Mouse (Mus musculus) liver, embryonic 16.5 days (tissue): ENCODE measurements around the gene Sipa1l1. TPM values are rescaled to one million over a fixed set of nuclear protein-coding genes. Genes with fewer than 3 reads are reported as not detected.
A peak's percentile ranks its signal among the peaks of the same experiment; 100 is the strongest.

Source experiments
- ATAC-seq: fragments of 200-750 bp; cut with Nextera tagmentation; 2 replicates; pipeline ENCODE4 v1.8.0; 2017; ENCODE audit warnings: low read depth, mild to moderate bottlenecking, moderate number of reproducible peaks, moderate library complexity
- H3K27ac ChIP-seq: fragments of 300-500 bp; sonication (generic); 2 replicates; pipeline ENCODE4 v1.5.1; 2014; ENCODE audit warnings: mild to moderate bottlenecking, low read length
- H3K27me3 ChIP-seq: fragments of 300-500 bp; sonication (generic); 2 replicates; pipeline ENCODE4 v1.6.1; 2014; ENCODE audit warnings: low read depth, low read length, mixed read lengths; ENCODE audit not compliant: control insufficient read depth, insufficient read depth
- H3K36me3 ChIP-seq: fragments of 300-500 bp; sonication (generic); 2 replicates; pipeline ENCODE4 v1.6.1; 2014; ENCODE audit warnings: mild to moderate bottlenecking; ENCODE audit not compliant: control insufficient read depth, insufficient read depth
- H3K4me1 ChIP-seq: fragments of 300-500 bp; sonication (generic); 2 replicates; pipeline ENCODE4 v1.6.1; 2014; ENCODE audit warnings: low read depth, low read length, mixed read lengths; ENCODE audit not compliant: control insufficient read depth
- H3K4me2 ChIP-seq: fragments of 300-500 bp; sonication (generic); 2 replicates; pipeline ENCODE4 v1.6.1; 2014; ENCODE audit warnings: low read depth, low read length, mixed read lengths
- H3K4me3 ChIP-seq: fragments of 300-500 bp; sonication (generic); 2 replicates; pipeline ENCODE4 v1.5.1; 2014; ENCODE audit warnings: low read depth, mild to moderate bottlenecking, low read length
- H3K9ac ChIP-seq: fragments of 300-500 bp; sonication (generic); 2 replicates; pipeline ENCODE4 v1.6.1; 2014; ENCODE audit warnings: low read depth, low read length
- H3K9me3 ChIP-seq: fragments of 300-500 bp; sonication (generic); replicated peaks from 2 replicates; pipeline ENCODE4 v1.6.1; 2016; ENCODE audit warnings: low read length; ENCODE audit not compliant: control insufficient read depth
- WGBS: fragments of 180-500 bp; shearing (Covaris S2); extraction: QIAGEN DNeasy Blood & Tissue Kit; methylation state at CpG from one replicate; pipeline ENCODE4 v1.1.7; 2014; ENCODE audit not compliant: insufficient replicate concordance; 5-methylcytosine and 5-hydroxymethylcytosine counted together
- polyA plus RNA-seq: library from polyadenylated mRNA; unstranded; fragments of >200 nt; fragmentation: Nextera tagmentation; extraction: Ambion mirVana; gene quantifications from 2 replicates; pipeline ENCODE4 v1.2.1, GENCODE M21; 2015

Gene Sipa1l1
- polyA plus RNA-seq, 1 experiment from 2014 or later, result 4.2 TPM

- Histone ChIP-seq H3K9me3 (no peaks in the 10 kb centered on the region), H3K27ac (no peak overlapping the region), H3K27me3 (no peaks in the 10 kb centered on the region), H3K4me2 (no peak overlapping the region), H3K4me1 (no peaks in the 10 kb centered on the region), H3K36me3 (no peaks in the 10 kb centered on the region), H3K9ac (no peak overlapping the region), H3K4me3 (no peak overlapping the region)
- ATAC-seq, result no peak
- 55% methylated on average over 4 of the region's 4 CpGs for WGBS
These were observed 226.1 kb downstream of the Sipa1l1 start for GRCm38 (mm10) chr12:82395194-82395593.

GRCm38 (mm10) chr12:82397193-82397592 is 228.1 kb downstream of the Sipa1l1 start:
- Histone ChIP-seq H3K36me3 (no peaks in the 10 kb centered on the region), H3K9me3 (no peaks in the 10 kb centered on the region), H3K9ac (no peak overlapping the region), H3K4me3 (0 out of 2 replicates have a peak overlapping the region, but pooled peaks have one; percentile 16), H3K4me1 (no peaks in the 10 kb centered on the region), H3K27me3 (no peaks in the 10 kb centered on the region), H3K27ac (peak overlapping the region; percentile 36; the same call in 1 of the 2 replicates), H3K4me2 (peak overlapping the region; percentile 30)
- 72% methylated on average over 8 of the region's 8 CpGs for WGBS
- no peak for ATAC-seq

- peak overlapping the region; percentile 36; the same call in 1 of the 2 replicates for H3K27ac ChIP-seq
- ATAC-seq, result no peak
- no peaks in the 10 kb centered on the region for H3K27me3 ChIP-seq
- H3K9me3 ChIP-seq, result no peaks in the 10 kb centered on the region
- H3K4me3 ChIP-seq, result no peak overlapping the region
- H3K4me2 ChIP-seq, result peak overlapping the region; percentile 30
- 67% methylated on average over 9 of the region's 9 CpGs for WGBS
- no peaks in the 10 kb centered on the region for H3K4me1 ChIP-seq
- no peak overlapping the region for H3K9ac ChIP-seq
- H3K36me3 ChIP-seq, result no peaks in the 10 kb centered on the region
These were observed 228.6 kb downstream of the Sipa1l1 start for GRCm38 (mm10) chr12:82397751-82398150.

- H3K4me3 ChIP-seq, result no peak overlapping the region
- no peaks in the 10 kb centered on the region for H3K9me3 ChIP-seq
- no peaks in the 10 kb centered on the region for H3K4me1 ChIP-seq
- WGBS, result 60% methylated on average over 2 of the region's 2 CpGs
- H3K27me3 ChIP-seq, result no peaks in the 10 kb centered on the region
- no peak overlapping the region for H3K27ac ChIP-seq
- H3K4me2 ChIP-seq, result no peak overlapping the region
- H3K36me3 ChIP-seq, result no peaks in the 10 kb centered on the region
- ATAC-seq, result no peak
- H3K9ac ChIP-seq, result no peak overlapping the region
These were observed 229.8 kb downstream of the Sipa1l1 start for GRCm38 (mm10) chr12:82398926-82399325.

GRCm38 (mm10) chr12:82399971-82400720 is 231.0 kb downstream of the Sipa1l1 start:
- H3K4me2 ChIP-seq, result no peak overlapping the region
- H3K27me3 ChIP-seq, result no peaks in the 10 kb centered on the region
- 78% methylated on average over 6 of the region's 6 CpGs for WGBS
- H3K4me1 ChIP-seq, result no peaks in the 10 kb centered on the region
- H3K36me3 ChIP-seq, result no peaks in the 10 kb centered on the region
- H3K27ac ChIP-seq, result no peak overlapping the region
- H3K9ac ChIP-seq, result no peak overlapping the region
- H3K4me3 ChIP-seq, result no peak overlapping the region
- no peaks in the 10 kb centered on the region for H3K9me3 ChIP-seq
- no peak for ATAC-seq

GRCm38 (mm10) chr12:82400783-82401182 is 231.7 kb downstream of the Sipa1l1 start:
- Histone ChIP-seq H3K9ac (no peak overlapping the region), H3K4me2 (no peak overlapping the region), H3K4me3 (no peak overlapping the region), H3K27me3 (no peaks in the 10 kb centered on the region), H3K27ac (no peak overlapping the region), H3K4me1 (no peaks in the 10 kb centered on the region), H3K36me3 (no peaks in the 10 kb centered on the region), H3K9me3 (no peaks in the 10 kb centered on the region)
- ATAC-seq, result no peak
- WGBS, result 54% methylated on average over 7 of the region's 7 CpGs

GRCm38 (mm10) chr12:82401440-82401839 is 232.3 kb downstream of the Sipa1l1 start:
- Histone ChIP-seq H3K9ac (no peak overlapping the region), H3K4me1 (no peaks in the 10 kb centered on the region), H3K27ac (no peak overlapping the region), H3K4me3 (no peak overlapping the region), H3K27me3 (no peaks in the 10 kb centered on the region), H3K36me3 (no peaks in the 10 kb centered on the region), H3K9me3 (no peaks in the 10 kb centered on the region), H3K4me2 (no peak overlapping the region)
- WGBS, result 34% methylated on average over 4 of the region's 4 CpGs
- ATAC-seq, result peak; percentile 11; the same call in 1 of the 2 replicates

- Histone ChIP-seq H3K27me3 (no peaks in the 10 kb centered on the region), H3K27ac (no peak overlapping the region)
- WGBS, result 74% methylated on average over 9 of the region's 9 CpGs
These were observed 233.5 kb downstream of the Sipa1l1 start for GRCm38 (mm10) chr12:82402635-82403034.

GRCm38 (mm10) chr12:82407531-82408255 is 238.6 kb downstream of the Sipa1l1 start:
- no peaks in the 10 kb centered on the region for H3K9me3 ChIP-seq
- no peaks in the 10 kb centered on the region for H3K4me1 ChIP-seq
- H3K36me3 ChIP-seq, result no peaks in the 10 kb centered on the region
- H3K27ac ChIP-seq, result no peak overlapping the region
- no peak overlapping the region for H3K9ac ChIP-seq
- 66% methylated on average over 5 of the region's 5 CpGs for WGBS
- no peak overlapping the region for H3K4me3 ChIP-seq
- H3K4me2 ChIP-seq, result no peak overlapping the region
- H3K27me3 ChIP-seq, result no peaks in the 10 kb centered on the region
- ATAC-seq, result no peak

More at GRCm38 (mm10) chr12:82402635-82403034, 233.5 kb downstream of the Sipa1l1 start:
- H3K4me1 ChIP-seq, result no peaks in the 10 kb centered on the region
- no peak for ATAC-seq
- H3K36me3 ChIP-seq, result no peaks in the 10 kb centered on the region
- H3K9ac ChIP-seq, result no peak overlapping the region
- no peak overlapping the region for H3K4me3 ChIP-seq
- H3K4me2 ChIP-seq, result no peak overlapping the region
- H3K9me3 ChIP-seq, result no peaks in the 10 kb centered on the region
